Mouse (Mus musculus): ENCODE measurements around the gene Mpzl2.

- TF ChIP-seq POLR2A (IDR thresholded peaks at IDR 0.05; ENCODE audit: control insufficient read depth in 1 of 2, insufficient read depth in 1 of 2, low read depth in 1 of 2, low read length in 2 of 2, poor library complexity in 1 of 2) = no peak
- TF ChIP-seq TAL1 (IDR thresholded peaks at IDR 0.05; ENCODE audit: low read length) = no peak
- no peak for TF ChIP-seq CTCF (IDR thresholded peaks at IDR 0.05 in 2 of 3, conservative IDR thresholded peaks at IDR 0.05 in 1 of 3; ENCODE audit: control insufficient read depth in 1 of 3, insufficient read depth in 1 of 3, low read depth in 2 of 3, low read length in 3 of 3, poor library complexity in 1 of 3, severe bottlenecking in 1 of 3)
- TF ChIP-seq EP300 (IDR thresholded peaks at IDR 0.05; ENCODE audit: low read depth in 1 of 2, low read length in 2 of 2) = no peak
- TF ChIP-seq POLR2AphosphoS2 (IDR thresholded peaks at IDR 0.05; ENCODE audit: low read length) = no peak
- TF ChIP-seq ZC3H11A (IDR thresholded peaks at IDR 0.05; ENCODE audit: low read depth, low read length) = no peak
Measured at GRCm38 (mm10) chr9:45015841-45016240, 23.8 kb upstream of the Mpzl2 start.
